Mouse (Mus musculus) heart, adult 9 months (tissue): Measurements from ENCODE around the gene Glg1.
"Not testable (repeated sequence)": the region's sequence is repeated elsewhere in the genome, so short reads cannot be mapped to it uniquely, and the experiment has no call there.

Source experiments
- DNase-seq, 2 experiments: peaks; one replicate each; pipeline ENCODE4 v3.0.0; 2022; ENCODE audit warnings: low spot score in 2 of 2

The Glg1 gene

DNA sequence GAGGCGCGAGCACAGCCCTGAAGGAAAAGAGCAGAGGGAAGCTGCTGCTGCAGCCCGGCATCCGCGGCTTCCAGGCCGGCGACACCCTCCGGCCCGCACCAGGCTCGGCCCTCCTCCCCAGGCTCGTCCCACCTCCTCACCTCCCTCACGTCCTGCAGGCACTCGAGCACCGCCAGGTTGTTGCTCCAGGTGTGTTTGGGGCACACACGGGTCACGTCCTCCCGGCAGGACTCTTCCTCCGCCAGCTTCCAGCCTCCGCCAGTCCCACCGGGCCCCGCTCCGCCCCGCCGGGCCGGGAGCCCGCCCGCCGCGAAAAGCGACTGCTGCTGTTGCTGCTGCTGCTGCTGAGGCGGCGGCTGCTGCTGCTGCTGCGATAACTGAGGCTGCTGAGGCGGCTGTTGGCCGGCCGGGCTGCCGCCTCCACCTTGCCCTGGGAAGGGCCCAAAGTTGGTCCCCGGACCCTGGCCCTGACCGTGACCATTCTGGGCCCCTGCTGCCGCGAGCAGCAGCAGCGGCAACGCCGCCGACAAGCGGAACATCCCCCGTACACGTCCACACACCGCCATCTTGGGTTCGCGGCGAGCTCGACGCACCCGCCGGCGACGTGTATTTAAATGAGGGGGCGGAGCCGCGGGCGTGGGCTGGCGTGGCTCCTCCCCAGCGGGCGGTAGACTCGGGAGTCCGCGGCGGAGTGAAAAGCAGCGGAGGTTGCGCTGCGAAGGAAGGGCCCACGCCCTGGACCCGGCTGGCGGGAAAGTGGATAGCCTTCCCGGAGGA is at the start of gene Glg1:
Gene Glg1 (minus strand): TSS at position 586 of the 777 bp plus-strand sequence.
- peak; percentile 93 to 95 for DNase-seq

DNA sequence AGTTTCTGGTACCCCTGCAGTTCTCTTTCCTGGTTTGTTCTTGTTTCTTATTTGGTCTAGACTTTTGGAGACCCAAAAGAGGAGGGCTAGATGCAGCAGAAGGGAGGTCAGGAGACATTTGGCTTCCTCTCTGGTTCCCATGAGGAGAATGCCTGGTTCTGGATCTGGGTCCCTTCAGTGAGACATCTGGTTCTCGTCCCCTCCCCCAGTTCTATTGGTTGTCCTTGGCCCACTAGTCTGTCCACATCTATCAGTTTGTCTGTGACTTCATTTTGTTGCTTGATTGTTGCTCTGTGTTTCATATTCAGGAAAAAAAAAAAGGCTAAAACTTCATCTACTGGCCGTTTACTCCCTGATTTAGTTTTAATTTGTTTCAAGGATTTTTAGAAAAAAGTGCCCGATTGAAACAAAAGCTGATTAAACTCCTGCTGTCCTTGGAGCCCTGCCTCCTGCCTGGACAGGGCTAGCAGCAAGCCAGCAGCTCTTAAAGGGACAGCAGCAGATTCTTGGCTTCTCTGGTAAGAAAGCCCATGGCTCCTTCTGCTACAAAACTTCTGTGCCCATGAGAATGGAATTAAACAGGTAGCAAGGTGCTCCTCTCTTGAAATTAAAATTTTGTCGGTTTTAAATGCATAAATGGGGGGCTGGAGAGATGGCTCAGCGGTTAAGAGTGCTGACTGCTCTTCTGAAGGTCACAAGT is 46.2 kb upstream of the Glg1 start:
- peak; percentile 25 to 27 for DNase-seq

DNA sequence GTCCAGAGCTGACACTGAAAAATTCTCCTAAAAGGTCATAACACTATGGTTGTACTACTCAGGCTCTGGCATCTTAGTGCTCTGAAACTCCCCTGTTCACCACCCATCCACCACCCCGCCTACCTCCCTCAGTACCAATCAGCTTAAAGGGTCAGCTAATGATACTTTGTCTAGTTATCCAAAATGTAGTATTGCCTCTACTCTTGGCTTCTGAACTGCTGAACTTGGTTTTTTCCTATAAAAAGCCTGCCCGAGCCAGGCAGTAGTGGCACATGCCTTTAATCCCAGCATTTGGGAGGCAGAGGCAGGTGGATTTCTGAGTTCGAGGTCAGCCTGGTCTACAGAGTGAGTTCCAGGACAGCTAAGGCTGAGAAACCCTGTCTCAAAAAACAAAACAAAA is 45.3 kb upstream of the Glg1 start:
- DNase-seq, result no peak

DNA sequence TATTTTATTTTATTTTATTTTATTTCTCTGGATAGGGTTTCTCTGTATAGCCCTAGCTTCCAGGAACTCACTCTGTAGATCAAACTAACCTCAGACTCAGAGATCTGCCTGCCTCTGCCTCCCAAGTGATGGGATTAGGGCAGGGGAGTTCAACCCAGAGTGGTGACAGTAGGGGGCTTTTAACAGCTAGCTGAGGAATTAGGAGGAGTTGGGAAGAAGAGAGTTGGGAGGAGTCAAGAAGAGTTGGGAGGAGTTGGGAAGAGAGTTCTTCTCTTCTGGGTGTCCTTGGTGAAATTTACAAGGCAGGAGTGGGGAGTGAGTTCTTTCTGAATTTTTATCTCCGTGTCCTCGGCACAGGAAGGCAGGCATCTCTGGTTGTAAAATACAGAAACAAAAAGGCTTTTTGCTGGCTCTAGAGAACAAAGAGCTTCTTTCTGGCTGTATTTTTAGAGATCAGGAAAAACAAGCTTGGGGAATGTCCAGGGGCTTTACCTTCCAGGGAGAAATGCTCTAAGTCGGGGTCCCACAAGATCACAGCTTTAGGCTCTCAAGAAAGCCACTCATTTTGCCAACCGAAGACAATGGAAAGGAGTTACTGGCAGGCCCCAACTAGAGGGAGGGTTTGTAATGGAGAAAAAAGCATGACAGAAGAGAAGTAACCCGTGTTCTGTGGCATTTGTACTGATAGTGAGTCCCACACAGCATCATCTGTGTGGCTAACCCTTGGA is 44.2 kb upstream of the Glg1 start:
- DNase-seq, result not testable (repeated sequence)

DNA sequence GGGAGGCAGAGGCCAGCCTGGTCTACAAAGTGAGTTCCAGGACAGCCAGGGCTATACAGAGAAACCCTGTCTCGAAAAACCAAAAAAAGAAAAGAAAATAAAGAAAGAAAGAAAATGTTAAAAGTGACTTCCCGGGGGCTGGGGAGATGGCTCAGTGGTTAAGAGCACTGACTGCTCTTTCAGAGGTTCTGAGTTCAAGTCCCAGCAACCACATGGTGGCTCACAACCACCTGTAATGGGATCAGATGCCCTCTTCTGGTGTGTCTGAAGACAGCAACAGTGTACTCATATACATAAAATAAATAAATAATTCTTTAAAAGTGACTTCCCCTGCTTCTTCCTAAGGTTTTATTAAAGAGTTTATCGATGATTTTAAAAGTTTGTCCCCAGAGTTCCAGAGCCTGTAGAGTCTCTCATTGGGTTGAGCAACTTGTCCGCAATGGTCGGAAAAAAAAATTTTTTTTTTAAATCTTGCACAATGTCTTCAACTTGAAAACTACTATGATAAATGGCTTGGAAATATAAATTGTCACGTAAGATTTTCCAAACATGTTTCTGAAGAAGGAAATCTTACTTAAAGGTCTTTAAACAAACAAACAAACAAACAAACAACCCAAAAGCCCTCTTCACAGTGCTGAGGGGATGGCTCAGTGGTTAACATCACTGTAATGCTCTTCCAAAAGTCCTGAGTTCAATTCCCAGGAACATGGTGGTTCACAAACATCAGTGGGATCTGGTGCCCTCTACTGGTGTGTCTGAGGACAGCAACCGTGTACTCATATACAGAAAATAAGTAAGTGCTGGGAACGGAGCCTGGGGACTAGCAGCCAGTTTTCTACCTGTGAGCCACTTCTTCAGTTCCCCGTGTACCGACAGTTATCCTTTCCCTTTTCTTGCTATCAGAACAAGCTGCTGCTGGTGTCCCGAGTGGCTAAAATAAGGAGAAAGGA is 41.9 kb upstream of the Glg1 start:
- no peak for DNase-seq

DNA sequence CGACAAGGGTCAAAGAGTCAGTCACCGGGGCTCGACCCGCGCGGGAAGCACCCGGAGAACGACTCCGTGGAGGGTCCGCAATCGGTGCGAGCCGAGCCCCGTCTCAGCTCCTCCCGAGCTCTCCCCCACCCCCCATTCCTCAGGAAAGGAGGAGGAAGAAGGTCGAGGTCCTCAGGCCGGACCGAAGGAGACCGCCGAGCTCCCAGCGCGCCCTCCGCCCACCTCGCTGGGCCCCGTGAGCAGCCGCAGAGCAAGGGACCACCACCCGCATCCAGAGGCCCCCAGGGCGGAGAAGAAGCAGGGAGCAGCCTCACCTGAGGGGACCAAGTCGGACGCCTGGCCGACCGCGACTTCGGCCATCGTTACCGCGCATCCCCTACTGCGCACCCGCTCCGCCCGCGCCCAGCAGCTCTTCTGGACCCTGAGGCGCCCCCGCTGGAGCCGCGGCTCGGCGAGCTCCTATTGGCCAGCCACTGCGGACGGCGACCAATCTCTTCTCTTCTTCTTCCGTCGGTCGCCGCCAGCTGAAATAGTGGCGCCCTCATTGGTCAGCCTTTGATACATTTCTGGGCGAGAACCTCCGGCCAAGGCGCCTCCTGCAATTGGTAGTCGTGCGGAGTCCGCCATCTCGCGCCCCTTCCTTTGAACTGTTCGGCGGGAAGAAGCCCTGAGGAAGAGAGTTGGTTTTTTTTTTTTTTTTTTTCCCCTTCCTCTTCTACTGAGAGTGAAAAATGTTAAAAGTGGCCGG is 41.0 kb upstream of the Glg1 start, which contains the start of gene Rfwd3:
Gene Rfwd3 (minus strand): TSS at position 402 of the 748 bp plus-strand sequence.
- DNase-seq, result peak; percentile 97

DNA sequence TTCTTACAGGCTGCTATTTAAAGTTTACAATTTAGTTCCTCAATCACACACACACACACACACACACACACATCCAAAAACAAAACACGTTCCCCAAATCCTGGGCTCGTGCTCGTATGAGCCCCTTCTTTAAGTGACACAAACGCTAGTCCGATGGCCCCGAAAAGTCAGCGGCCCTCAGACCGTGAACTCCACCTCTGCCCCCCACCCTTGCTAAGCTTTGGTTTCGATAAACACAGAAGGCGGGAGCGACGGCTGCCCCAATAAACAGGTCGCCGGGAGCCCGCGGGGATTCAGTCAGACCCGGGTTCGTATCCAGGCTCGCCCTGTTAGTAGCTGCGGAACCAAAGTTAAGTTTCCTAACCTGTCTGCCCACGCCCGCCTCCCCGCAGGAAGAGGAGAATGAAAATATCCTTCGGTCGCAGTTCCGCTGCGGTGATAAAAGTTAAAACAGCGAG is 40.4 kb upstream of the Glg1 start:
- DNase-seq, result peak; percentile 22 to 44

DNA sequence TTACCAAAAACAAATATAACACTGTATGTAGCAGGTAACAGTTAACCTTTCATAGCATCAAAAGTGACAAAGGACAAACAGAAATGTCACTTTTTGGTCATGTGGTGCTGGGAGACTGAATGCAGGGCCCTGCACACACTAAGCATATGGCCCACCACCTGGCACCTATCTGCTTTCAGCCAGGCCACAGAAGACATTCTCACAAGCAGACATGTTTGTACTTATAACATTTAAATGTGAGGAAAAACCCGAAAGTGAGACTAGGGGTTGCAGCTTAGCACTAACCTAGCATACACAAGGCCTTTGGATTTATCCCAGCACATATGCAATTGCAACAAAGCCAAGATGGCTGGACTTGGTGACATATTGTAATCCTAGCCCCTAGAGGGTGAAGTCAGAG is 39.0 kb upstream of the Glg1 start:
- DNase-seq, result no peak

DNA sequence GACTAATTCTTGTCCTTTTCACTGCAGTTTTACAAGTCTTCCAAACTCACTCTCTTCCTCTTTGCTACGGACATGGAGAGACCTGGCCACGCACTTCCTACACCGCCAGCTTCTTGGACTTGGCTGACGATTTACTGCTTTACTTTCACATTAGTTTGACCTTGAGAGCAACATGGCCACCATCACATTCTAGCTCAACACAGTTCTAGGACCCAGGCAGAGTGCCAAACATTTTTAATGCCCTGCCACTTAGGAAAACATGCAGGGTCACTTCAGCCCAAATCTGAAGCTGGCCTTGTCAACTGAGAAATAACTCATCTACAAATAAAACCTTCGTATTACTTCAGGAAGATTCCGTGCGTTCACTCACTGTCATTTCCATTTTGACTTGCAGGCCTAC is 32.7 kb upstream of the Glg1 start:
- peak; percentile 20 to 61 for DNase-seq

DNA sequence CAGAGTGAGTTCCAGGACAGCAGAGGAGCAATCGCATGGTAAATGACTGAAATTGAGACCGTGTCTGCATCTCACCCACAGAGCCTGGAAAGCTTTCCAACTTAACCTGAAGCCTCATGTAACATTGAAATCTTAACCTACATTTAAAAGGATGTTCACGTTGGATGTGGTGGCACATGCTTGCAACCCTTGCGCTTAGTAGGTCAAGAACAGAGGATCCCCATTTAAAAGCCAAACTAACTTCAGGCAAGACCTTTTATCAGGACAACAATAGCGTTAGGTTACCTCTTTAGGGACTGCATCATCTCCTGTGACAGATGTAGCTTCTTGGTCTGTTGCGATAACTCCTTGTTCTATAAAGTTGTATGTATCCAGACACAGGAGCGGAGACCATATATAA is 31.6 kb upstream of the Glg1 start:
- no peak for DNase-seq

DNA sequence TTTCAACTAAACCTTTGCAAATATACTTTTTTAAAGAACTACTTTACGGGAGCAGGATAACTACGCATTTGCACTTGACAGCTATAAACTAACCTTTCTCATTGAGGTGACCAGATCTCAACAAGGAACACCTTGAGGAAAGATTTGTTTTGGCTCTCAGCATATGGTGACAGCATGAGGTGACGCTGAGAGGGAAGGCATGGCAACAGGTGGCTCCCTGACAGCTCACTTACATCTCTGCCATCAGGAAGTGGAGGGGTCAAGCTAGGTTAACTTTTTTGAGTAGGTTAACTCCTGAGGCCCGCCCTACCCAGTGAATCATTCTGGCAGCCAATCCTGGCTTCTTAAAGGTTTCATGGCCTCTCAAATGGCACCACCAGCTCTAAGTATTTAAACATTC is 26.6 kb upstream of the Glg1 start:
- DNase-seq, result peak in 1 of 2 experiments; percentile 23

DNA sequence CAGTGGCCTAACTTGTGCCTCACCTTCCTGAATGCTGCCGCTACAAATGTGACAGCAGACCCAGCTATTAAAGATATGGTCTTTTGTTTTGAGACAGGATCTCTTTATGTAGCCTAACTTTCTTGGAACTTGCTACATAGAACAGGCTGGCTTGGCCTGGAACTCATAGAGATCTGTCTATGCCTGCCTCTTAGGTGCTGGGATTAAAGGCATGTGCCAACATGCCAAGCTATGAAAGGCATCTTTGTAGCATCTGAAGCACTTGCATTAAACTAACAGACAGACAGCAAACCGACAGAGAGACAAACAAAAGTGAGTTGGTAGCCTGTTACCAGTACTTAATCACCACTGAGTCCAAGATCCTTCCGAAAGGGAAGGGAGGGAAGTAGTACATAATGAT is 23.1 kb upstream of the Glg1 start:
- DNase-seq, result no peak

DNA sequence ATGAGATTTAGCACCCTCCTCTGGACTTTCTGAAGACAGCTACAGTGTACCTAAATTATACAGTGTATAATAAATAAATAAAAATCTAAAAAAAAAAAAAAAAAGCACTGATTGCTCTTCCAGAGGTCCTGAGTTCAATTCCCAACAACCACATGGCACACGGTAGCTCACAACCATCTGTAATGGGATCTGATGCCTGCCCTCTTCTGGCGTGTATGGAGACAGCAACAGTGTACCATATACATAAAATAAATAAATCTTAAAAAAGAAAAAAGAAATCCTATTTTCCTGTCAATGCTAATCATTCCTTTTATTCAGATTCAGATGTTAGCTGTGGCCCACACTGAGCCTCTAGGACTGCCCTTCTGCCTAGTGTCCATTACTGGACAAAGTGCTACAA is 9.3 kb upstream of the Glg1 start:
- DNase-seq, result no peak

DNA sequence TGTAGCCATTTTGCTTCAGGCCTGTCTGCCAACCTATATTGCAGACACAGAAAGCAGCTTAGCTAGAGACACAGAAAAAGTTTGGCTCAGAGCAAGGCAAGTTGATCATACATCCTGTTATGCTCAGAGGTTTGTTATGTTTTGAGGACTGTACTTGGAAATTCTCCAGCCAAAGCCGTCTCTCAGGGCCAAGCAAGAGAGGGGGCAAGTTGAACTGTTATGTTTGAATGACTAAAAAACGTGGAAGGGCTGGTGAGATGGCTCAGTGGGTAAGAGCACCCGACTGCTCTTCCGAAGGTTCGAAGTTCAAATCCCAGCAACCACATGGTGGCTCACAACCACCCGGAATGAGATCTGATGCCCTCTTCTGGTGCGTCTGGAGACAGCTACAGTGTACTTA is 7.1 kb upstream of the Glg1 start:
- not testable (repeated sequence) for DNase-seq

DNA sequence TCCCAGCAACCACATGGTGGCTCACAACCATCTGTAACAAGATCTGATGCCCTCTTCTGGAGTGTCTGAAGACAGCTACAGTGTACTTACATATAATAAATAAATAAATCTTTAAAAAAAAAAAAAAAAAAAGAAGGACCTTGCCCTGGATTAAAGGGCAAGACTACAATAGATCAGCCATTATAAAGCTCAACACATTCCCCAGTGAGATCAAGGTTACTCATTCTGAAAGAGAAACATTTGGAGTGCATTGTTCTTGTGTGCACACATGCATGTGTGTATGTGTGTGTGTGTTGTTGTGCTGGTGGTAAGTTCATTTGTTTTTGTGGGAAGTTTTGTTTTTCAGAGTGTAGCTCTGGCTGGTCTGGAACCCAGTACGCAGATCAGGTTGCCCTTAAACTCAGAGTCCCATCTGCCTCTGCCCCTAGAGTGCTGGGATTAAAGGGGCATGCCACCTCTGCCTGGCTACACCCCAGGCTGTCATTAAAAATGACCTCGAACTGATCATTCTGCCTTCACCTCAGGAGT is 5.7 kb upstream of the Glg1 start:
- no peak for DNase-seq

DNA sequence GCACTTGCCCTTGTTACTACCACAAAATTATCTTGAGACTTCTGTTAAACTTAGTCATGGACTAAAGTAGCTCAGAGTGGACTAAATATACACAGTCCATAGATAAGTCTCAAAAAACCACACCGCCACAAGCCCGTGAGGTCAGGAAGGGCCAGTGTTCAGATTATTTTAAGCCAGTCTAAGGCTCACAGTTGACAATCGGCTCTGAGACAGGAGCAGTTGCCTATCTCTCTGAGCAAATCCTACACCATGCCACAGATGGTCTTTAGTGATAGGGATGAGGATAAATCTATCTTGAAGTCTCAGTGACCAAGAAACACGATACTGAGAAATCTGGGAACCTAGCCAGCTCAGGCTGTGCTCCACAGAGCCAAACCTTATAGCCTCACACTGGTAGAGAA is 3.0 kb upstream of the Glg1 start:
- DNase-seq, result peak; percentile 30 to 35

DNA sequence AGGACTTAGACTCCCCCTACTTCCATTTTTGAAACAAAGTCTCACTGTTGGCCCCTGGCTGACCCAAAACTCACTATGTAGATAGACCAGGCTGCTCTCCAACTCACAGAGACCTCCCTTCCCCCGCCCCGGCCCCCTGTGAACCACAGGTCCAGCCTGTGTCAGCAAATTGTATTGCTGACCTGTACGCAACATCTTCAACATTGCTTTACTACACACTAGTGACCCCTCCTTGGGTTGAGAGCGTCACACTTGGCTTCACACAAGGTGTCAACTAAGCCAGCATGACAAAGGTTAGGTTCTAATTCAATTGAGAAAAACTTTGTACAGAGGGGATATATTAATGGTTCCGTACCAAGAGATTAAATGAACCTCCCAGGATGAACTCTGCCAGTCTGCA is 1.2 kb upstream of the Glg1 start:
- no peak for DNase-seq

DNA sequence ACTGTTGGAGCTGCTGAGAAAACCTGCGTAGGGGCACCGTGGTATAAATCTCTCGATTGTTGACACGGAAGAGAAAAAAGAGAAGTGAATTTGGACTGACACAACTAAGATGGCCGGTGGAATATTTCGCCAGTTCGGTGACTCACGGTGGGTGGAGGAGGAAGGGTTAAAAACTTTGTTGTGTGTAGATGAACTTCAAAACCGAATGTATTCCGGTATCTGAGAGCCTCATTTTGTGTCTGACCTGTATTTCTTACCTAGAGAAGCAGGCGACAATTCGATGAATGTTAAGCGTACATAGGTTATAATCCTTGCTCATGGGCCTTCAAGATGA is 359 bp upstream of the Glg1 start:
- no peak for DNase-seq

DNA sequence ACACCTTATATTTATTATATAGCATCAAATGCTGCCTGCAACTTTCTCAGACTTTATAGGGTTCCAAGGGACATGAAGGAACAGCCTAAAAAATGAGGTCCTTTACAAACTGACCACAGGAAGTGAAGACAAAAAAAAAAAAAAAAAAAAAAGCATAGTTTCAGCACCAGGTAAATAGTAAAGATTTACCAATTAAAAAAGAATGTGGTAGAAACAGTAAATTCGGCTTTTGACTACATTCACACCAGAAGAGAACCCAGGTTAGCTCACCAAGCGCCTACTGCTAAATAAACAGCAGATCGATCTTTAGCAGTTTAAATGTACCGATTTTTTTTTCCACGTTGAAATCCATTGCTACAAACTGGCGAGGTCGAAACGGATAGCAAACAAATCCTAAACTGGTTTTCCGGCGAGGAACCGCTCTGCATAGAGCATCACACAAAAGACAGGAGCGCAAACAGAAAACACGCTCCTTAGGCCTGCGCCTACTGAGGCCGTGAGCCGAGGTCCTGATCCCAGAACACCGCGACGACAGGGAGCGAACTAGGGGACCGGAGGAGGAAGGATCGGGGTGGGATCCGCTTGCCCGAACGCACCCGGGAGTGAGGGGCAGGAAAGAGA is 896 bp downstream of the Glg1 start:
- DNase-seq, result no peak

DNA sequence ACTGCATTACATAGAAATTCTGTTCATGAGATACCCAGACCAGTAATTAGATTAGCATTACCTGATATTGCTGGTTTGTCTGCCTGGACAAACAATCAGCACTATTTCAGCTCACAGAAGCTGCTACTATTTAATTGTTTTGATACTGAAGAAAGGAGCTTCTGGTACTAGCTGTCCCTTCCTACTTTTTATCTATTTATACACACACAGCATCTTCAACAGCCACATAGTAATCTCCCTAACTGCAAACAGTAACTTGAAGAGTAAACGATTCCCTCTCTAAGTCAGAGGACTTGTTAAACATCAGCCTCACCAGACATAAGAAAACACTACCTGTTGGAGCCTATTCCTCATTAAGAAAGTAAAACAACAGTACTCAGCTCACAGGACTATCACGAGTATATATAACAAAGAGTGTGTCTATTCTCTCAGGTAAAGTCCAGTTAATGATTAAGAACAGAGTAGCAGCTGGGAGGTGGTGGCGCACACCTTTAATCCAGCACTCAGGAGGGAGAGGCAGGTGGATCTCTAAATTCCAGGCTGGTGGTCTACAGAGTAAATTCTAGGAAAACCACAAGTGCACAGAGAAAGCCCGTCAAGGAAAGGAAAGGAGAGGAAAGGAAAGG is 6.4 kb downstream of the Glg1 start:
- no peak for DNase-seq
